Mouse (Mus musculus) C2C12 (cell line): Measurements from ENCODE around the gene Sap25.

Experiments used
- CEBPB ChIP-seq: IDR thresholded peaks from one replicate; pipeline ENCODE4 v1.6.1; 2011; ENCODE audit warnings: low read depth, mild to moderate bottlenecking, control low read depth, moderate library complexity
- CTCF ChIP-seq: IDR thresholded peaks from one replicate; pipeline ENCODE4 v1.5.1; 2011; ENCODE audit not compliant: control insufficient read depth, insufficient read depth, insufficient read length
- FOSL1 ChIP-seq: IDR thresholded peaks from one replicate; pipeline ENCODE4 v1.8.0; 2011; ENCODE audit warnings: mild to moderate bottlenecking, low read length; ENCODE audit not compliant: poor library complexity, insufficient read depth, severe bottlenecking
- MAX ChIP-seq: IDR thresholded peaks from one replicate; pipeline ENCODE4 v1.6.1; 2011; ENCODE audit warnings: mild to moderate bottlenecking, control low read depth
- MYOD1 ChIP-seq: IDR thresholded peaks from one replicate; pipeline ENCODE4 v1.6.1; 2011; ENCODE audit warnings: low read depth; ENCODE audit not compliant: control insufficient read depth, insufficient read length
- MYOG ChIP-seq: IDR thresholded peaks from one replicate; pipeline ENCODE4 v1.6.1; 2011; ENCODE audit not compliant: control insufficient read depth, insufficient read length; ENCODE audit errors: extremely low read depth
- USF1 ChIP-seq: IDR thresholded peaks from one replicate; pipeline ENCODE4 v1.6.1; 2011; ENCODE audit warnings: low read depth, mild to moderate bottlenecking, control low read depth, moderate library complexity

GRCm38 (mm10) chr5:137685653-137686052 lies 44.5 kb downstream of the Sap25 start:
- no peak for TF ChIP-seq CTCF
- TF ChIP-seq CEBPB = no peak
- no peak for TF ChIP-seq USF1
- TF ChIP-seq MAX = no peak
- TF ChIP-seq MYOD1 = no peak
- no peak for TF ChIP-seq MYOG
- TF ChIP-seq FOSL1 = no peak
